Mouse (Mus musculus): ENCODE data around the gene Cnnm4.

Gene Cnnm4

DNA sequence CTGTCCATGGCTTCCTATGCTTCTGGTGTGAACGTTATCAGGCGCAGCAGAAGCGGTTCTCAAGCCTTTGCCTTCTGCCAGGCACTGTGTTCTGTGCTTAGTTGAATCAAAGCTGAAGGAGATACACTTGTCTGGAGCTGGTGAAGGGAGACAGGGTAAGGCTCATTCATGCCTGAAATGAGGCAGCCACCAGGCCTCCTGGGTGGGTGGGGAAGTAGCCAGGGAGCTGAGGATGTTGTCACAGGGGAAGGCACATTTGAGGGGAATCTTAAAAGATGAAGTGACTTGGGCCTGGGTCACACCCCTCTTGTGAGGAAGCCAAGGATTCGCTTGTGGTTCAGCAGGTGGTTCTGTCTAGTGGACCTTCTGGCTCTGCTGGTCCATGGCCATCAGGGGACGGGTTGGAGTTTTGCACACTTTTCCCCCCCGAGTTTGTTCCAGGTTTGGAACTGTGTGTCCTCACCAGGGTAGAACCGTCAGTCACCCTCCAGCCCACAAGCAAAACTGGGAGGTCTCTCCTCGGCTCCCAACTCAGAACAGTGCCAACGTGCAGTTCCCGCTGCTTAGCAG lies 1.9 kb downstream of the Cnnm4 start:
- DNase-seq (ENCODE audit: low spot score in 2 of 2) = no peak

DNA sequence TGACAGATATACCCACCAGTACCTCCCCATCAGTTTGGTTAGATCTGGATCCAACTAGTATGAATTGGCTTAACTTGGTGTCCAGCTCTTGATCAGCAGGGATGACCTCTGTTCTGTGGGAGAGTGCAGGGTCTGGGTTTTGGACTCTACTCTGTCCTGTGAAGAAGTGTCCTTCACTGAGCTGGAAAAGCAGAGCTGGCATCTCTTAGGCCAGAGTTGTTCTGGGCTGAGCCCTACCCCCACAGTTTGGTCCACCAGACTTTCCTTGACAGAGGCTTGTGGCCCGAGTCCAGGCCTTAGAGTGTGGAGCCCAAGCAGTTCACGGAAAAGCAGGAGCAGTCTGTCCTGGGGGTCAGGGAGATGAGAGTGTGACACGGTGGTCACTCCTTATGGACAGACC lies 3.2 kb downstream of the Cnnm4 start:
- DNase-seq (ENCODE audit: low spot score in 2 of 2) = no peak

DNA sequence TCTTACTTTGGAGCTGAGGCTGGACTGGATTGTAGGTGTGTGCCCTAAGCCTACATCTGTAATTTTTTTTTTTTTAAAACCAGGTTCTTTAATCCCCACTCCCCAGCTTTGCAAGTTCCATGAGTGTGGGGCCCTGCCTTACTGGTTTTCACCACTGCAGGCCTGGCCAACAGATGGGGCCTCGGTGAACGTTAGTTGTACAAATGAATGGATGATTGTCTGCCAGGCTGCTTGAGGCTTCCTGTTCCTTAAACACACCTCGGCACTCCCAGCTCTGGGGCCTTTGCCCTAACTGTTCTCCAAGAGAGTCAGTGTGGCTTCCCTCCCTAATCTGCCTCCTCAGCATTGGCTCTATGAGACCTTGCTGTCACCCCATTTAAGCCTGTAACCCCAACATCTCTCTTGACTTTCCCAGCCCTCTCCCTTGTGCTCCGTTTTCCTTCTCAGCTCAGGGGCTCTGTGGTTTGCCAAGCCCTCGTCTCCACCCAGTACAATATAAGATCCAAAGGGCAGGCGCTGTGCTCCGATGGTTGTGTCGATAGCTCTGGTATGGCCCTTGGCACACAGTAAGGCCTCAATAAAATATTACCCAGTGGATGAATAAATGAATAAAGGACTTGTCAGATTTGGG lies 4.2 kb downstream of the Cnnm4 start:
- no peak for DNase-seq (ENCODE audit: low spot score in 2 of 2)

GRCm38 (mm10) chr1:36476426-36476825 lies 5.0 kb downstream of the Cnnm4 start:
- no peak for DNase-seq (ENCODE audit: low spot score in 2 of 2)

- DNase-seq (ENCODE audit: low spot score in 2 of 2) = no peak
Measured at GRCm38 (mm10) chr1:36478343-36478795, 6.9 kb downstream of the Cnnm4 start.

DNA sequence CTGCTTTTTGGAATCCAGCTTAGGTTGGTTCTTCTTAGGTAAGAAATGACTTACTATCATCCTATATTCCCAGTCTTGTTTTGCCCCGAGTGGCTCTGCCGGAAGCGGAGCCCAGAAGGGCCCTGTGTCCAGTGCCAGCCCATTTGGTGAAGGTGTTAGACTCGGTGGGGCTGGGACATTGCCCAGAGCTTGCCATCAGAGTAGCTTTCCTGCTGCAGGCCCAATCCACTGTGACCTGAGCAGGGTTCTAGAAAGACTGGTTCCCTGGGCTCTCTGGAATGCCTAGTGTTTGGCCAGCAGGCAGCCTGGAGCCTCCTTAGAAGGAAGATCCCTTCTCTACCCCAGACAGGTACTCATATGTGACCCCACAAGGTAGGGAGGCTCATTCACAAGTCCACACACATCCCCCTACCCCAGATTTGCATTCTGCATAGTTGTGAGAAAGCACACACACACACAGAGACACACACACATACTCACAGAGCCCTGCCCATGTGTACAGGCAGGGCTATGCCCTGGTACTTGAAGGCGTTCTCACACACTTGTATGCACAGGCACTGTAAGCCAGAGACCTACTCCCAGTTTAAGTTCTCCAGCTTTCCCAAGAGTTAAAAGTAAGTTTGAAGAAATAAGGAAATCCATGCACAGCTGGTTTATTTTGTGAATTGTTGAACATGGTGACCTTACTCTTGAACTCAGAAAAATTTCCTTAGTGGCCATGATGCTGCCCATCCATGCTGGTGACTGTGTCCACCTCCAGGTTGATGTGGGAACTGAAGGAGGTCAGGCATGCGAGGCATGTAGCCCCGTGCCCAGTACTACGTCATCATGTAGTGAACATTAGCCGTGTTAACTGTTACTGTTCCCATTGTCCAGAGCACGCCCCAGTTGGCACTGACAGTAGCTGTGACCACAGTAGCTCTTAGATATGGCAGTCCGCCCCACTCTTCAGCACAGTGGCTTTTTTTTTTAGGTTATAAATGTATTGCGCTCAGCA lies 8.8 kb downstream of the Cnnm4 start:
- no peak for DNase-seq (ENCODE audit: low spot score in 2 of 2)

GRCm38 (mm10) chr1:36483825-36484224 lies 12.4 kb downstream of the Cnnm4 start:
- DNase-seq (ENCODE audit: low spot score in 2 of 2) = no peak

- DNase-seq (ENCODE audit: low spot score in 2 of 2) = no peak
Measured at GRCm38 (mm10) chr1:36485080-36485479, 13.7 kb downstream of the Cnnm4 start.

GRCm38 (mm10) chr1:36487111-36487510 lies 15.7 kb downstream of the Cnnm4 start:
- no peak for DNase-seq (ENCODE audit: low spot score in 2 of 2)

GRCm38 (mm10) chr1:36489661-36490060 lies 18.2 kb downstream of the Cnnm4 start:
- DNase-seq (ENCODE audit: low spot score in 2 of 2) = no peak

DNA sequence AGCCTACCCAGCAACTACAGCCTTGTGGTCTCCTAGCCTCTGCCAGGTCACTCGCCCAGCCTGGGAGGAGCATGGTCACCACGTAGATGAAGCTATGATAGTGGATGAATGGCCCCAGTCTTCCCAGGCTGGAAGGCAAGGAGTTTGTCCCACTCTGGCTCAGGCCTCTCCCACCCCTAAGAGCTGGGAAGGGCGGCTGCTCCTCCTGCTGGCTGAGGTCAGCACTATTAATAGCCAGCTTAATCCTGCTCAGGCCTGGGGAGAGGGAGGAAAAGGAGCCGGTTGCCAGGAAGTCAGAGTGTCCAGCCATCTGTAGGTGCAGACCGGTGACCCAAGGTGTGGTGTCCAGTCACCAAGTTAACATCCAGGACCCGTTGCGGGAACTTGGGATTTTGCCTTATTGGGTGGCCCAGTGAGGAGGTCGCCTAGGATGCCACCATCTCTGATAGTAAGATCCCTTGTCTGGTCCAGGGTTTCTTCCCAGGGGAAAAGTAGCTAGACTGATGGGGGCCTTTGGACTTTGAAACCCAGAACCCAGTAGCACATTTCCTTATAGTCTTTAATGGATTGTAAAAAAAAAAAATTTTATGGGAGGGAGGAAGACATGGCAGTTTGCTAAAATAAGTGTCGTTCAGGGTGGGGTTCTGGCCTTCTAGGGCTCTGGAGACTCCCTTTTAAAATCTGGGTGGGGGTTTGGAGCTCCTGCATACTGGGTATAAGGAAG lies 21.2 kb downstream of the Cnnm4 start:
- DNase-seq (ENCODE audit: low spot score in 2 of 2) = peak; percentile 54 to 72

DNA sequence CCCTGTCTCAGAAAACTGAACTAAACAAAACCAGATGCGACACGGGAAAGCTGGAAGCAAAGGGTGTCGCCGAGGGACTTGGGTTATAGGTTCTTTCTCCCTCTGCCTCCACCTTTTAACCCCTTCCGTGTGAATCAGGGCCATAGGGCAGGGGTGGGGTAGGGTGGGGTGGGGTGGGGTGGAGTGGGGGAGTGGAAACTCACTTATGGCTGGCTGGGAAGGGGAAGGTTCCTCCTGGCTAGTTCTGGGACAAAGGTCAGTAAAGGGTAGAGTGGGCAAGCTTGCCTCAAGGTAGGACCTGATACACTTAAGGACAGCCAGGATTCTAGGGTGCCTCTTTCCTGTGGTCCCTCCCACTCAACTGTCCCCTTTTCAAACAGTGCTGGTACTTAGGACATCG lies 21.9 kb downstream of the Cnnm4 start:
- no peak for DNase-seq (ENCODE audit: low spot score in 2 of 2)

DNA sequence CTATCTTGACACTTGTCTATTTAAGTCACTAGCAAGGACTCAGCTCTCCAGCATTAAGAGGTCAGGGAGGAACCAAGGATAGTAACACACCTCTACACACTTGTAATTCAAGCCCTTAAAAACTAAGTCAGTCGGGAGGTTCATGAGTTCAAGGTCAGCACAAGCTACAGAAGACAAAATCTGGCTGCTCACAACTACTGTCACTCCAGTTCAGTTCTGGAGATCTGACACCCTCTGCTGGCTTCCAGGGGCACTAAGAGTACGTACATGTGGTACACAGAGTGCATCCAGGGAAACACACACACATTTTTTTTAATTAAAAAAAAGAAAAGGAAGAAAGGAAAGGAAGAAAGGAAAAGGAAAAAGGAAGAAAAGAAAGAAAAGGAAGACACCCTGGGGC lies 25.3 kb downstream of the Cnnm4 start:
- DNase-seq (ENCODE audit: low spot score in 2 of 2) = no peak

- no peak for DNase-seq (ENCODE audit: low spot score in 2 of 2)
Measured at GRCm38 (mm10) chr1:36497312-36497711, 25.9 kb downstream of the Cnnm4 start.

- peak in 1 of 2 experiments; percentile 74 for DNase-seq (ENCODE audit: low spot score in 2 of 2)
Measured at GRCm38 (mm10) chr1:36501261-36501660, 29.8 kb downstream of the Cnnm4 start.

GRCm38 (mm10) chr1:36508238-36508637 lies 36.8 kb downstream of the Cnnm4 start:
- no peak for DNase-seq (ENCODE audit: low spot score in 2 of 2)

- peak; percentile 99 to 100 for DNase-seq (ENCODE audit: low spot score in 2 of 2)
Measured at GRCm38 (mm10) chr1:36511289-36512021, 40.0 kb downstream of the Cnnm4 start, which contains the start of gene Cnnm3. TSS of gene Cnnm3 (plus strand) at chr1:36511867.

DNA sequence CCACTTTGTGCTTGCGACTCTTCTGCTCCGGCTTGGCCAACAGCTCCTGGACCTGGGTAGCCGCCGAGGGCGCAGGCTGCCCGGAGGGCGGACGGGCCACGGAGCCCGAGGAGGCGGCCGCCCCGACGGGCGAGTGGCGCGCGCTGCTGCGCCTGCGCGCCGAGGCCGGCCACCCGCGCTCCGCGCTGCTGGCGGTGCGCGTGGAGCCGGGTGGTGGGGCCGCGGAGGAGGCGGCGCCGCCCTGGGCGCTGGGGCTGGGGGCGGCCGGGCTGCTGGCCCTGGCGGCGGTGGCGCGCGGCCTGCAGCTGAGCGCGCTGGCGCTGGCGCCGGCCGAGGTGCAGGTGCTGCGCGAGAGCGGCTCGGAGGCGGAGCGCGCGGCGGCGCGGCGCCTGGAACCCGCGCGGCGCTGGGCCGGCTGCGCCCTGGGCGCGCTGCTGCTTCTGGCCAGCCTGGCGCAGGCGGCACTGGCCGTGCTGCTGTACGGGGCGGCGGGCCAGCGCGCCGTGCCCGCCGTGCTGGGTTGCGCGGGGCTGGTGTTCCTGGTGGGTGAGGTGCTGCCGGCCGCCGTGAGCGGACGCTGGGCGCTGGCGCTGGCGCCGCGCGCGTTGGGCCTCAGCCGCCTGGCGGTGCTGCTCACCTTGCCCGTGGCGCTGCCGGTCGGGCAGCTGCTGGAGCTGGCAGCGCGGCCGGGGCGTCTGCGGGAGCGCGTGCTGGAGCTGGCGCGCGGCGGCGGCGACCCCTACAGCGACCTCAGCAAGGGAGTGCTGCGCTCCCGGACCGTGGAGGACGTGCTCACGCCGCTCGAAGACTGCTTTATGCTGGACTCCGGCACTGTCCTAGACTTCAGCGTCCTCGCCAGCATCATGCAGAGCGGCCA lies 40.9 kb downstream of the Cnnm4 start:
- no peak for DNase-seq (ENCODE audit: low spot score in 2 of 2)

DNA sequence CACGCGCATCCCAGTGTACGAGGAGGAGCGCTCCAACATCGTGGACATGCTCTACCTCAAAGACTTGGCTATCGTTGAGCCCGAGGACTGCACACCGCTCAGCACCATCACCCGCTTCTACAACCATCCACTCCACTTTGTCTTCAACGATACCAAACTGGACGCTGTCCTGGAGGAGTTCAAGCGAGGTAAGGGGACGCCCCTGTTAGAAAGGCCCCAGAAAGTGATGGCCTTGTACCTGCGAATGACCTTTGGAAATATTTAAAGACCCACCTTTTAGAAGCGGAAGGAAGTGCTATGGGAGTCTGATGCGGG lies 41.5 kb downstream of the Cnnm4 start:
- no peak for DNase-seq (ENCODE audit: low spot score in 2 of 2)

DNA sequence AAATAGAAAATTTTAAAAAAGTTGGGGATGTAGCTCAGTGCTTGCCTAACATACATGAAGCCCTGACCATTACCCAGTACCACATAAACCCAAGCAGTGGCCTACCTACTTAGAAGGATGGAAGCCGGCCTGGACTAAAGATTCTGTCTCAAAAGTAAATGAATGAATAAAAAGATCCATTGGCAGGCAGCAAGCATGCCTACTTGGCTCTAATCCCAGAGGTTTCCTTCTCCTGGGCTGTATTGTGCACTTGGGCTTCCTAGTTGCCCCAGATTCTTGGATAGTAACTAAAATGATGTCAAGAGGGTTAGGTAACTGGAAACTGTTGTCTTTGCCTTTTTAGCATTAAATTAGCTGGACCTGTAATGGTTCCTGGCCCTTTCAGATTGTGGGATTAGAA lies 41.9 kb downstream of the Cnnm4 start:
- no peak for DNase-seq (ENCODE audit: low spot score in 2 of 2)

Measured in urinary bladder, postnatal 4 days (tissue).